In genomic region chr16:52452862-52453715, GRCm38 (mm10) we compare ENCODE assay signal across 8 mouse cellular contexts. TPM values are rescaled to one million over a fixed set of nuclear protein-coding genes. Genes with fewer than 3 reads are reported as not detected.
DNase-seq lines count a peak whose midpoint lies in the region; ATAC-seq and TF ChIP-seq lines count a peak whose summit lies in the region.

No protein-coding gene starts in this region.

- H3K4me2 ChIP-seq in hindbrain, embryonic 16.5 days (ENCODE audit: low read length) = peak overlapping the region; percentile 84

- peak overlapping the region; percentile 62 for H3K4me3 ChIP-seq in cortical plate, adult 2 months (ENCODE audit: insufficient read depth, low read length)
- H3K4me3 ChIP-seq in gastrocnemius, adult 2 months = peak overlapping the region; percentile 81
- peak overlapping the region; percentile 70 for H3K4me3 ChIP-seq in hindbrain, embryonic 16.5 days (ENCODE audit: low read length)

- TF ChIP-seq CTCF in cortical plate, adult 2 months (IDR thresholded peaks at IDR 0.05; ENCODE audit: extremely low read depth, insufficient read depth, low read length) = peak; percentile 69
- TF ChIP-seq CTCF in gastrocnemius, adult 2 months (IDR thresholded peaks at IDR 0.05) = peak; percentile 86

- no peaks in the 10 kb centered on the region for H3K27me3 ChIP-seq in hindbrain, embryonic 16.5 days (replicated peaks; ENCODE audit: control insufficient read depth, insufficient read depth, low read length)

- no peaks in the 10 kb centered on the region for H3K4me1 ChIP-seq in cortical plate, adult 2 months (ENCODE audit: control insufficient read depth, insufficient read depth, low read length)
- H3K4me1 ChIP-seq in hindbrain, embryonic 16.5 days (ENCODE audit: control insufficient read depth, insufficient read depth, low read depth, low read length) = peaks cover 9% of the 10 kb centered on the region

- intact Hi-C loops in gastrocnemius, adult 2 months (cut with DNase I) = no loop called here

- WGBS in hindbrain, embryonic 16.5 days = under 1% methylated on average over 40 of the region's 55 CpGs

- TF ChIP-seq POLR2A in cortical plate, adult 2 months (IDR thresholded peaks at IDR 0.05; ENCODE audit: extremely low read depth, insufficient read depth, low read length) = peak; percentile 81

- H3K36me3 ChIP-seq in hindbrain, embryonic 16.5 days (ENCODE audit: control insufficient read depth, insufficient read depth, low read length) = no peaks in the 10 kb centered on the region

- H3K27ac ChIP-seq in cortical plate, adult 2 months (ENCODE audit: insufficient read depth, low read length) = 0 out of 2 replicates have a peak overlapping the region, but pooled peaks have one; percentile 27
- peak overlapping the region; percentile 46 for H3K27ac ChIP-seq in gastrocnemius, adult 2 months
- peak overlapping the region; percentile 86 for H3K27ac ChIP-seq in hindbrain, embryonic 16.5 days (ENCODE audit: low read depth, low read length)

- H3K9me3 ChIP-seq in hindbrain, embryonic 16.5 days (ENCODE audit: control insufficient read depth, low read length) = no peaks in the 10 kb centered on the region

- ATAC-seq in activated CD4-positive, CD25-positive, alpha-beta regulatory T cell, adult 4 months = peak; percentile 89
- peak; percentile 97 for ATAC-seq in hindbrain, embryonic 16.5 days

- DNase-seq in gastrocnemius, adult 2 months = peak; percentile 94
- DNase-seq in left cerebral cortex, adult 18-20 months (ENCODE audit: low spot score in 2 of 2) = peak; percentile 96 to 98
- peak; percentile 98 to 99 for DNase-seq in lung, postnatal 4 days
- DNase-seq in retina, postnatal 1 day = peak; percentile 98
- DNase-seq in thymus, postnatal 4 days = peak; percentile 92

- H3K9ac ChIP-seq in hindbrain, embryonic 16.5 days (ENCODE audit: low read depth, low read length) = peak overlapping the region; percentile 77

RNA-seq across cellular contexts. Expression of gene Alcam, which starts 0.8 kb away (rescaled TPM):
- 1 to 10 TPM; 5.5 to 7.0 TPM for polyA plus RNA-seq in activated CD4-positive, CD25-positive, alpha-beta regulatory T cell, adult 4 months (2017; shearing (Covaris generic))
- polyA plus RNA-seq in cortical plate, adult 2 months (2012; rRNA removed) = 57.2 and 58.4 TPM in 2 replicates
- under 1 TPM; 0.31 to 0.59 TPM for total RNA-seq in gastrocnemius, adult 2 months (2021)
- 40.2 and 40.7 TPM in 2 replicates for polyA plus RNA-seq in hindbrain, embryonic 16.5 days (2015; fragmentation: Nextera tagmentation; extraction: Ambion mirVana)
- total RNA-seq in left cerebral cortex, adult 18-20 months (2021) = 100 to 1,000 TPM; 167 to 171 TPM

Comparison
In these comparisons a context has a peak if more than half of its experiments do, and no peak if none do; other contexts are left out.
1. Peak in every context shown above with its lines: DNase-seq, ATAC-seq, H3K4me3 ChIP-seq and H3K27ac ChIP-seq.
2. H3K27ac ChIP-seq: peak in every context shown above with its lines; median percentile 86 in hindbrain, embryonic 16.5 days; 46 in gastrocnemius, adult 2 months; 27 in cortical plate, adult 2 months.